Mouse (Mus musculus) stomach, embryonic 14.5 days (tissue): ENCODE measurements around the gene Cd27. TPM values are rescaled to one million over a fixed set of nuclear protein-coding genes. Genes with fewer than 3 reads are reported as not detected.
"Not testable (repeated sequence)": the region's sequence is repeated elsewhere in the genome, so short reads cannot be mapped to it uniquely, and the experiment has no call there.

Experiments used
- ATAC-seq: fragments of 200-750 bp; cut with Nextera tagmentation; 2 replicates; pipeline ENCODE4 v1.8.0; 2017; ENCODE audit warnings: low read depth, moderate TSS enrichment; ENCODE audit not compliant: insufficient number of reproducible peaks, insufficient read depth, low FRiP score
- H3K27ac ChIP-seq: fragments of 300-500 bp; sonication (generic); 2 replicates; pipeline ENCODE4 v1.5.1; 2014; ENCODE audit warnings: mild to moderate bottlenecking, low read length, moderate library complexity, mixed read lengths
- H3K27me3 ChIP-seq: fragments of 300-500 bp; sonication (generic); 2 replicates; pipeline ENCODE4 v1.6.1; 2014; ENCODE audit warnings: low read length, control low read depth, mixed read lengths; ENCODE audit not compliant: control insufficient read depth, insufficient read depth
- H3K36me3 ChIP-seq: fragments of 300-500 bp; sonication (generic); 2 replicates; pipeline ENCODE4 v1.6.1; 2014; ENCODE audit warnings: mild to moderate bottlenecking, control low read depth, low read length, moderate library complexity, mixed read lengths; ENCODE audit not compliant: control insufficient read depth, insufficient read depth
- H3K4me1 ChIP-seq: fragments of 300-500 bp; sonication (generic); 2 replicates; pipeline ENCODE4 v1.6.1; 2014; ENCODE audit warnings: low read length, control low read depth, mixed read lengths; ENCODE audit not compliant: control insufficient read depth, insufficient read depth
- H3K4me2 ChIP-seq: fragments of 300-500 bp; sonication (generic); replicated peaks from 2 replicates; pipeline ENCODE4 v1.6.1; 2014; ENCODE audit warnings: low read depth, low read length, control low read depth
- H3K4me3 ChIP-seq: fragments of 300-500 bp; sonication (generic); 2 replicates; pipeline ENCODE4 v1.5.1; 2014; ENCODE audit warnings: low read depth, low read length, control low read depth
- H3K9ac ChIP-seq: fragments of 300-500 bp; sonication (generic); replicated peaks from 2 replicates; pipeline ENCODE4 v1.6.1; 2014; ENCODE audit warnings: low read depth, mild to moderate bottlenecking, control low read depth, low read length, moderate library complexity, mixed read lengths
- H3K9me3 ChIP-seq: fragments of 300-500 bp; sonication (generic); 2 replicates; pipeline ENCODE4 v1.6.1; 2016; ENCODE audit warnings: low read depth, low read length, control low read depth; ENCODE audit not compliant: control insufficient read depth
- WGBS: fragments of 180-500 bp; shearing (Covaris S2); extraction: QIAGEN DNeasy Blood & Tissue Kit; methylation state at CpG from one replicate; pipeline ENCODE4 v1.1.7; 2014; 5-methylcytosine and 5-hydroxymethylcytosine counted together
- polyA plus RNA-seq: library from polyadenylated mRNA; unstranded; fragments of >200 nt; fragmentation: Nextera tagmentation; extraction: Ambion mirVana; gene quantifications from 2 replicates; pipeline ENCODE4 v1.2.1, GENCODE M21; 2014

Gene Cd27
- polyA plus RNA-seq, 1 experiment from 2014 or later = 3.1 TPM

- Histone ChIP-seq H3K9ac (no peak overlapping the region), H3K27me3 (no peaks in the 10 kb centered on the region), H3K4me2 (peak overlapping the region; percentile 39), H3K9me3 (no peaks in the 10 kb centered on the region), H3K36me3 (no peaks in the 10 kb centered on the region), H3K27ac (no peak overlapping the region), H3K4me3 (no peak overlapping the region), H3K4me1 (0 out of 2 replicates have a peak, but pooled peaks cover 3% of the 10 kb centered on the region)
- WGBS = 17% methylated on average over 17 of the region's 17 CpGs
- peak; percentile 83 for ATAC-seq
Observed at GRCm38 (mm10) chr6:125271455-125272227, 34.8 kb upstream of the Cd27 start.

DNA sequence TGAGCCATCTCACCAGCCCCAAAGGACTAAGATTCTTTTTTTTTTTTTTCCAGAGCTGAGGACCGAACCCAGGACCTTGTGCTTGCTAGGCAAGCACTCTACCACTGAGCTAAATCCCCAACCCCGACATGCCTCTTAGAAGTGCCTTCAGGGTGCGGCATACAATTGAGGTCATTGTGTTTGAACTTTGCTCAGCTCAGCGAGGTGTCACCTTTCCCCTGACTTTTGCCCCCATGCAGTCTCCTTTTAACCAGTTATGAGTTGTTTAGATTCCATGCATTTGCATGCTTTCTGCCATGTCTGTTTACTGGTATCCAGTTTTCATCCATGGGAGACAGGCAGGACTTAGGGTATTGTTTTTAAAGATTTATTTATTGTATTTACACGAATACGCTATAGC lies 32.0 kb upstream of the Cd27 start:
- H3K4me1 ChIP-seq = 0 out of 2 replicates have a peak, but pooled peaks cover 3% of the 10 kb centered on the region
- no peaks in the 10 kb centered on the region for H3K36me3 ChIP-seq
- no peak overlapping the region for H3K9ac ChIP-seq
- no peak for ATAC-seq
- no peak overlapping the region for H3K4me2 ChIP-seq
- WGBS = 47% methylated on average over 6 of the region's 6 CpGs
- H3K4me3 ChIP-seq = no peak overlapping the region
- no peak overlapping the region for H3K27ac ChIP-seq
- H3K27me3 ChIP-seq = no peaks in the 10 kb centered on the region
- H3K9me3 ChIP-seq = no peaks in the 10 kb centered on the region

DNA sequence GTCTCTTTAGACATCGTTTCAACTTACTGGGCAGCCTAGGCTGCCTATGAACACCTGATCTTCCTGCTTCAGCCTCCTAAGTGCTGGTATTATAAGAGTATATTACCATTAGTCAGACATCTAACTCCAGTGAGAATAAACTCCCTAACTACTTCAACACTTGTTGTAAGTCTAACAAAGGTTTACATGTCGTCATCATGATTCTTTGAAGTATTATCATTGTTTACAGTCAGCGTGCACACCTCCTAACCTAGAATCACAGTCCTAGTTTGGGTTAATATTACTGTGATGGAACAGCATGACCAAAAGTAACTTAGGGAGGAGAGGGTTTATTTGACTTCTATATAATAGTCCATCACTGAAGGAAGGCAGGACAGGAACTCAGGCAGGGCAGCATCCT lies 30.7 kb upstream of the Cd27 start:
- WGBS = 68% methylated on average over 3 of the region's 3 CpGs
- H3K9me3 ChIP-seq = no peaks in the 10 kb centered on the region
- no peak overlapping the region for H3K4me2 ChIP-seq
- no peaks in the 10 kb centered on the region for H3K27me3 ChIP-seq
- H3K4me1 ChIP-seq = 0 out of 2 replicates have a peak, but pooled peaks cover 3% of the 10 kb centered on the region
- ATAC-seq = no peak
- no peak overlapping the region for H3K27ac ChIP-seq
- no peaks in the 10 kb centered on the region for H3K36me3 ChIP-seq
- H3K9ac ChIP-seq = no peak overlapping the region
- H3K4me3 ChIP-seq = no peak overlapping the region

GRCm38 (mm10) chr6:125266600-125266999 lies 29.8 kb upstream of the Cd27 start:
- not testable (repeated sequence) for H3K36me3 ChIP-seq, H3K4me1 ChIP-seq, ATAC-seq, H3K9ac ChIP-seq, H3K4me3 ChIP-seq, H3K27me3 ChIP-seq, H3K4me2 ChIP-seq, H3K27ac ChIP-seq, H3K9me3 ChIP-seq
- 60% methylated on average over 6 of the region's 6 CpGs for WGBS

DNA sequence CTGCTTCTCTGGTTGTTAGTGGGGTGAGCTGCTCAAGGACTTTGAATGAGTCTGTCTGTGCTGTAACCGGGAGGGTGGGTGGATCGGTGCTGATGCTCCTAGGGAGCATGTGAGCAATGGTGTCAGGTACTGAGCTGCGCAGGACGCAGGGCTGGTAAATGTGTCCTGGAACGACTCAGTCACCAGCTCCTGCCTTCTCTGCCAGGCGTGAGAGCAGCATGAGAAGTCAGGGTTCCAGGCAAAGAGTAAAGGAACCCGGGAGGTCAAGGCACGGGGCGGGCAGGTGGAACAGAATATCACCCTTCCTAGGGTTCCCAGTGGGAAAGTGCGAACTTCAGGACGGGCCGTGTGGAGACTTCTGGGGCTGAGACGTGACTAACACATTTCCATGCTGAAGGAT lies 29.3 kb upstream of the Cd27 start:
- no peak overlapping the region for H3K4me3 ChIP-seq
- H3K4me2 ChIP-seq = no peak overlapping the region
- no peaks in the 10 kb centered on the region for H3K27me3 ChIP-seq
- no peak overlapping the region for H3K9ac ChIP-seq
- ATAC-seq = no peak
- H3K36me3 ChIP-seq = no peaks in the 10 kb centered on the region
- no peaks in the 10 kb centered on the region for H3K4me1 ChIP-seq
- no peak overlapping the region for H3K27ac ChIP-seq
- H3K9me3 ChIP-seq = no peaks in the 10 kb centered on the region
- 67% methylated on average over 13 of the region's 13 CpGs for WGBS

GRCm38 (mm10) chr6:125265239-125265638 lies 28.4 kb upstream of the Cd27 start:
- H3K9me3 ChIP-seq = no peaks in the 10 kb centered on the region
- H3K4me1 ChIP-seq = no peaks in the 10 kb centered on the region
- H3K9ac ChIP-seq = no peak overlapping the region
- no peak overlapping the region for H3K4me3 ChIP-seq
- H3K27me3 ChIP-seq = no peaks in the 10 kb centered on the region
- H3K4me2 ChIP-seq = no peak overlapping the region
- H3K27ac ChIP-seq = no peak overlapping the region
- no peaks in the 10 kb centered on the region for H3K36me3 ChIP-seq
- whole genome bisulfite sequencing = 47% methylated on average over 10 of the region's 10 CpGs
- no peak for ATAC-seq

DNA sequence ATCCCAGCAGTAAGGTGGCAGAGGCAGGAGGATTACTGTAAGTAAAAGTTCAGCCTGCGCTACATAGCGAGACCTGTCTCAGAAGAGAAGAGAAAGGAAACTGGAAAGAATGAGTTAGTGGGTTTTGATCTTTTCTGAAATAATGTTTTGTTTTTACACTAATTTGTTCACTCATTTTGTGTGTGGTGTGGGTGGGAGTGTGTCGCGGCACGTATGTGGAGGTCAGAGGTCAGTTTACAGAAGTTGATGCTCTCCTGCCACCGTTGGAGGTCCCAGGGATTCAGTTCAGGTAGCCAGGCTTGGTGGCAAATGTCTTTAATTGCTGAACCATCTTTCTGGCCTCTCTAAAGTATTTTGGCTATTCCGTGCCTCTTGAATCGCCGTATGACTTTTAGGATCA lies 27.4 kb upstream of the Cd27 start:
- Histone ChIP-seq H3K27ac (no peak overlapping the region), H3K9ac (no peak overlapping the region), H3K36me3 (no peaks in the 10 kb centered on the region), H3K4me1 (no peaks in the 10 kb centered on the region), H3K9me3 (no peaks in the 10 kb centered on the region), H3K4me2 (no peak overlapping the region), H3K27me3 (no peaks in the 10 kb centered on the region), H3K4me3 (no peak overlapping the region)
- no peak for ATAC-seq
- 75% methylated on average over 9 of the region's 9 CpGs for WGBS

GRCm38 (mm10) chr6:125260006-125260555 lies 23.3 kb upstream of the Cd27 start:
- Histone ChIP-seq H3K4me1 (no peaks in the 10 kb centered on the region), H3K27me3 (no peaks in the 10 kb centered on the region), H3K9me3 (no peaks in the 10 kb centered on the region), H3K4me2 (no peak overlapping the region), H3K9ac (no peak overlapping the region), H3K27ac (no peak overlapping the region), H3K4me3 (no peak overlapping the region), H3K36me3 (no peaks in the 10 kb centered on the region)
- no peak for ATAC-seq
- 61% methylated on average over 10 of the region's 10 CpGs for WGBS
